Mouse (Mus musculus) thymus, adult 18-20 months (tissue): ENCODE measurements around the gene Ly86.

ENCODE experiments used
- DNase-seq, 2 experiments: peaks; one replicate each; pipeline ENCODE4 v3.0.0; 2022; ENCODE audit warnings: mixed read lengths in 2 of 2

The Ly86 gene

GRCm38 (mm10) chr13:37433142-37433541 is 88.1 kb downstream of the Ly86 start:
- no peak for DNase-seq

DNA sequence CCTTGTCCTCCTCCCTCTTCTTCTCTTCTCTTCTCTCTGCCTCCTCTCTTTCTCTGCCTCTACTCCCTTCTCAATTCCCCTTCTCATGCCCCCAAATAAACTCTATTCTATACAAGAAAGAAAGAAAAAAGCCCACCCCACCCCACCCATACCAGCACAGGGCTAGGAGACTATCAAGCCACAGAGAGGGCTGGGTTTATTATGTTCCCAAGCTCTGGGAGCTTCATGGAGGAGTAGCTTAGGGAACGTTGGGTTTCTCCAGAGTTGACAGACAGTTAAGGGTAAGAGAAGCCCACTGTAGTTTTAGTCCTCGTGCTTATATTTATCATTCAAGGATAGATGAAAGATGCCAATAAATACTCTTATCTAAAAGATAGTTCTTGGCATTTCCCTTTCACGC is 88.7 kb downstream of the Ly86 start:
- DNase-seq, result no peak

- peak; percentile 17 to 44 for DNase-seq
Observed at GRCm38 (mm10) chr13:37434137-37434772, 89.2 kb downstream of the Ly86 start.

DNA sequence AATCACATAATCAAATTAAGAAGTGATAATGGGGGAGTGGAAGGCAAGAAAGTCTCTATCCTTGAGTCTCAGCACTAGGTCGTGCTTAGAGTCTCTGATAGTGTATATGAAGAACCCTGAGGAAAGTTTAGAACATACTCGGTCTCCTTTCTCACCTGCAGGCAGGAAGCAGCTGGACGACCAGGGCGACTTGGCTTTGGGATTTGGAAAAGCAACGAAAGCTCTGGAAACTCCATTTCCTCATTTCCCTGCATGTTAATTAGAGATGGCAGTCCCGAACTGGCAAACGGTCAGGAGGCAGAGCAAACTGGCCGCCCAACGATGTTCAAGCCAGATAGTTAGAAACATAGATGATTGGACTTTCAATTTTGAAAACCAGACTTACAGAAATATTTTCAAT is 89.8 kb downstream of the Ly86 start:
- no peak for DNase-seq

GRCm38 (mm10) chr13:37436267-37437013 is 91.4 kb downstream of the Ly86 start:
- no peak for DNase-seq

- no peak for DNase-seq
Observed at GRCm38 (mm10) chr13:37438788-37439187, 93.8 kb downstream of the Ly86 start.

DNA sequence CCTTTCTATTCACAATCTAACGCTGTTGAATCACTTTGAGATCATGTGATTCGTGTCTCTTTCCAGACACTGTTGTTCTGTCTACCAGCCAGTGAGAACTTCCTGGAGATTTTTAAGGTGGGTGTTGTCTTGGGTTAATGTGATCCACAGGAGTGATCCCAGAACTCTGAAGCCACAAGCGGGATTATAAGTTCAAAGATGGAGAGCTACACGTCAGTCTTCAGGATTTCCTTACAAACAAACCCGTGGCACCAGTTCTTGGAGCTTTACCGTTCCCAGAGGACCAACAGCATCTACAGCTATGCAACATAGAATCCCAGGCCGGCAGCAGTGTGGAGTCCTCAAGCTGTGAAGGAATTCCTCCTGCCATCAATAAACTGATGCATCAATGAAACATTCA is 94.5 kb downstream of the Ly86 start:
- no peak for DNase-seq

GRCm38 (mm10) chr13:37439941-37440340 is 94.9 kb downstream of the Ly86 start:
- no peak for DNase-seq

GRCm38 (mm10) chr13:37440593-37441307 is 95.7 kb downstream of the Ly86 start:
- no peak for DNase-seq

- no peak for DNase-seq
Observed at GRCm38 (mm10) chr13:37442058-37442457, 97.0 kb downstream of the Ly86 start.

- no peak for DNase-seq
Observed at GRCm38 (mm10) chr13:37442531-37442930, 97.5 kb downstream of the Ly86 start.

DNA sequence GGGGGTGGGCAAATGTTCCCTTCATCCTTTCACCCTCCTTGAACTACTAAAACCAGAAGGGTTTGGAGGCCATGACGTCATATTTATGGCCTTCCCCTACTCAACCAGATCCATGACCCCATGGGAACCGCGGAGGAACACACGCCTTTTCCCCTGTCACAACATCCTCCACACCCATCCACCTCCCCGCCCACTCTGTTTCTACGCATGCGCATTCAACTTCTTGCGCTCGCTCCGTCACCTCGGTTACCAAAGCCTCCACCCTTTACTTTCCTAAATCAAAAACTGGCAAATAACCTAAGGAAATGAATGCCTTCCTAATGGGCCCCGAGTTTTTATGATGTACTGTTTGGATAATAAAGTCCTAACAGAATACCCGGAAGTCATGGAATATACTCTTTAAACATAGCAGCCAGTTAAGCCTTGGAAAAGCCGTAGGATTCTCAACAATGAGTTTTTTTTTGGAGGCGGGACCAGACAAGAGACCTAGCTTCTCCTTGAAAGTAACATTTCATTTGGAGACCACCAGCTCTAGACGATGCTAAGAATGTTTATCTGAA is 101.8 kb downstream of the Ly86 start:
- no peak for DNase-seq

- no peak for DNase-seq
Observed at GRCm38 (mm10) chr13:37451021-37451420, 106.0 kb downstream of the Ly86 start.

DNA sequence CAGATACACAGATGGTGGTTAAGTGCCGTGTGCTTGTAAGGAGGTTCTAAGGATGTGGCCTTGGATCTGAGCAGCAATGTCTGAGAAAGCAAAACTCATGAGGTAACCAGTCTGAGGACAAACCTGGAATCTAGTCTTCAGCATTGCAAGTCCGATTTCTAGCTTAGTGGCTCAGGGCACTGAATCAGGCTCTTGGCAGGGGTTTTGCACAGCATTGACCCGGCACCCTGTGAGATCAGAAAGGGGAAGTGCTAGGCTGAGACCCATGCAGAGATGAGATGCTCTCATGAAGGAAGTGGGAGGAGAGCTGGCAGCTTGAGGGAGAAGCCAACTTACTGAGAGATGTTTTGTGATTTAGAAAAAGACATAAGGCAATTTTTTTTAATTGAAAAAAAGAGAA is 106.5 kb downstream of the Ly86 start:
- no peak for DNase-seq

DNA sequence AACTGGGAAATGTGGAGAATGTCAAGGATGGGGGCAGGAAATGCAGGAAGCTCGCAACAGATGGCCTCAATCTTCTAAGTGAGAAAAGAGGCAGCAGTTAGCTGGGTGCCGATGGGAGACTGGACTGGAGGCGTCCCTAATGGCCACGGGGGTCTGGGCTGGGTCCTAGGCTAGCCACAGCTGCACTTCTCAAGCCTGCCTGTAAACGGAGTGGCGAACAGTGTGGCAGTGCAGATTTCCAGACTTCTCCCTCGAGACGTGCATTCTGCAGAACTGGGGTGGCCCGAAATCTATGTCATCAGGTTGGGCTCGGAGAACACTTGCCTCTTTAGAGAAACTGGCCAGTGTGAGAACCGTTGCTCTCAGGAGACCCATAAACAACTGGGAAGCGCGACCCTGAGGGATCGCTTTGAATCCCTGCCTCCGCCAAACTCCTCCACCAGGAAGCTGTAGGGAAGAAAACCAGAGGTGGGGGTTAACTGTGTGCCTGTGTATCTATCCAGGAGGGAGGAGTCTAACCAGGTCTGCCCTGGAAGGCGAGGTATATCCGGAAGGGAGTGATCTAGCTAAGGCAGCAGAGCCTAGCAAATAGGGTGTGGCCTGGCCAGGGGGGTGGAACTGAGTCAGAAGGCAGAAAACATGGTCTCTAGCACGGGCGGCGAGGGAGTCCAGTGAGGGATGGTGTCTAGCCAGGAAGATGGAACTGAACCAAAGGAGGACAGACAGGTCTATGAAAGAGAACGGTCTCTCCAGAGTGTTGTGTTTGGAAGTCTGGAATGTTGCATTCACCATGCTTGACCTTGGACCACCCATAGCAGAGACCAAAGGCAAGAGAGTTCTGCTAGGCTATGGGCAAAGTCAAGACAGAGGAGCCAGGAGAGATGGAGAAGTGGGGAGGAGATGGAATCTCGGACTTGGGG is 107.3 kb downstream of the Ly86 start:
- no peak for DNase-seq

DNA sequence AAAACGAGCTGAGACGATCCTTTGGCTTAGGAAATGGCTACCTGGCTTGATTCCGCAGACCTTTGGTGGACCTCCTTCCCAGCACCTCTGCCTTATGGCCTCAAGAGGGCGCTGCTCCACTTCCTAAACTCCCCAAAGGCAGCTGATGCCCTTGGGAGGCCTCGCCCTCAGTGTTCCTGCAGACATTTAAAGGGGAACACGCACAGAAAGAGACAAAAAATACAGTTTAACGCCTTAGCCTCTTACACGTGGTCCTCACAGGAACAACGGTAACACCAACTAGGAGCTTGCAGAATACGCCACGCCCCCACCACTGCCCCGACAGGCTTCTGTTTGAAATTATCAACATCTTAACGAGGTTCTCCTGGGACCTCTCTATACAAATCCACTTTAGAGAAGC is 108.2 kb downstream of the Ly86 start:
- peak; percentile 39 to 52 for DNase-seq

DNA sequence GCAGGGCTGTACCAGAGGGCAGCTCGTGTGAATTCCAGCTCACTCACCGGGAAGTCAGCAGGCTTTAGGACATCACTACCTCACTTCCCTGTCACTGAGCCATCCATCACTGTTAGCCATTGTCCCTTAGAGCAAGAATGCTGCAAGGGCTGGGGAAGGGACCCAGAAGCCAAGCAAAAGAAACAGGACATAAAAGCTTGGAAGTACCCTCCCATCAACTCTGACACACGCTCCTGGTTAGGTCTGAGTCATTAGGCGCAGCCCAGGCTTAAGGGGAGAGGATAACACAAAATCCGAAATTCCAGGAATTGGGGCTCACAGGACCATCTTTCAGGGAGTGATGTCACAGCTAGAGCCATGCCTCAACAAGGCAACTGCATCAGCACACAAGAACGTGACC is 109.3 kb downstream of the Ly86 start:
- no peak for DNase-seq

- DNase-seq, result no peak
Observed at GRCm38 (mm10) chr13:37455561-37455960, 110.6 kb downstream of the Ly86 start.

DNA sequence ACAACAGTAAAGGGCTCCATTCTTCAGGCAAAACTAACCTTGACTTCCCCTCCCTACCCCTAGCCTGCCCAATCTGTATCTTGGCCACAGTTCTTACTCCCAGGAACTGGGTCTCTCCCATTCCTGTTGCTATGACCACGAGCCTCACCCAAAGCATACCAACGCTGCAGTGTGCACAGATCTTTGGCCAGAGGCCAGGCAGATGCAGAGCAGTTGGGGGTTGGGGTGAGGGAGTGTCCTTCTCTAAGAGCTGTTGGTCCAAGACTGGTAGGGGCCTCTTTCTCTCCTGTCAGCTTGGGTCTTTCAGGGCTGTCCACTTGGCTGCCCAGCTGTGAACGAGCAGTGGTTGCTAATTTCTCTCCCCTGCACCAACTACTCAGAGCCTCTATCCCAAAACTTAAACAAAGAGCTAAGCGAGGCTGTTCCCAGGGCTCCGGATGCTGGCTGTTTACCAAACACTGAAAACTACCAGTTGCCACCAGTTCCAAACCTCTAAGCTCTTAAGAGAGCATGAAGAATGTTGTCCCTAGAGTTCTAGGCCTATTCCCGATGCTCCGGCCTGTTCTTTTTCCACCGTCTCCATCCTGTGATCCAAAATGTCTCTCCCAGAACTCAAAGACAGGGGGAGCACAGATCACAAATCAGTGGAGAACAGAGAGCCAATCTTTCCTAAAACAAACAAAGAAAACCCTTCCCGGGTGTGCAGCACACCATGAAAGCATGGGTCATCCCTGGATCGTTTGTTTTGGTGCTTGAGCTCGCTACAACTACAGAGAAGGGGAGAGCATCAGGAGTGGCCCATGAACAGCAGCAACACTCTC is 112.2 kb downstream of the Ly86 start:
- DNase-seq, result no peak

GRCm38 (mm10) chr13:37458557-37458956 is 113.5 kb downstream of the Ly86 start:
- no peak for DNase-seq

DNA sequence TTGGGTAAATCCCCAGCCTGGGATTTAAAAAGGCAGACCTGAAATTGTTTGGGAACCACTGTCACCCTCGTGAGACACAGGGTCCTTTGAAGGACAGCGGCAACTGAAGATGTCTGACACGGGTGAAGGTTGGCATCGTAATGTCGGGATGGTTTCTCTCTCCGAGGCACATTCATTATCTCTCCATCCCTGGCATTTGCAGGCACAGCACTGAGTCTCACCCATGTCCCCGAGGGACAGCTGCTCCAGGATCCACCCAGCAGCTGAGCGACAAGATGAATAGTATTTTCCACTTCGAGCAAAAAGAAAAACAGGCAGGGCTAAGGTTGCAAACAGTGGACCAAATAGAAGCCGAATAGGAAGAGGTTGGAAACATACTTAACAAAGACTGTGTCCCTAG is 114.0 kb downstream of the Ly86 start:
- no peak for DNase-seq
